Mouse (Mus musculus) heart, adult 8-10 months (tissue): ENCODE measurements around the gene Exoc3l4. TPM values are rescaled to one million over a fixed set of nuclear protein-coding genes. Genes with fewer than 3 reads are reported as not detected.

Experiments
- total RNA-seq, 4 experiments: library from RNA; stranded (reverse); gene quantifications; 2 replicates each; pipeline ENCODE4 v1.2.4; 2022

The Exoc3l4 gene
- total RNA-seq, 4 experiments from 2014 or later, result 2.1 to 3.6 (median 3.0) TPM

Other genes starting within 250 kb of the Exoc3l4 start
- gene 4930595D18Rik, start 232.5 kb upstream of the Exoc3l4 start, total RNA-seq, result not detected
- gene Amn, start 145.9 kb upstream of the Exoc3l4 start, total RNA-seq, result under 1 TPM in 1 of 4 experiments, not detected in 3; 0.41 TPM
- gene Cdc42bpb, start 39.3 kb upstream of the Exoc3l4 start, total RNA-seq, result 10 to 100 TPM; 45.5 to 59.7 (median 53.9) TPM
- gene Lbhd2, start 10.2 kb upstream of the Exoc3l4 start, total RNA-seq, result not detected
- gene Tnfaip2, start 25.5 kb downstream of the Exoc3l4 start, total RNA-seq, result 10 to 100 TPM; 25.2 to 49.3 (median 41.6) TPM
- under 1 TPM in 2 of 4 experiments, not detected in 2; 0.22 to 0.35 TPM for gene Gm266, start 68.8 kb downstream of the Exoc3l4 start, total RNA-seq
- 100 to 1,000 TPM; 155 to 196 (median 171) TPM for gene Eif5, start 121.0 kb downstream of the Exoc3l4 start, total RNA-seq
- gene Mark3, start 157.5 kb downstream of the Exoc3l4 start, total RNA-seq, result 10 to 100 TPM; 46.0 to 50.4 (median 47.1) TPM